Mouse (Mus musculus) thymus, adult 2 months (tissue): Measurements from ENCODE around the gene Trim41.

Experiments used
- CTCF ChIP-seq: fragments of 200-500 bp; IDR thresholded peaks from 2 replicates; pipeline ENCODE4 v1.5.1; 2012; ENCODE audit warnings: mild to moderate bottlenecking, control low read depth, low read length, moderate library complexity, borderline replicate concordance; ENCODE audit not compliant: control insufficient read depth, poor library complexity, insufficient read depth; ENCODE audit errors: extremely low read depth
- POLR2A ChIP-seq: fragments of 200-500 bp; IDR thresholded peaks from 2 replicates; pipeline ENCODE4 v1.6.1; 2012; ENCODE audit warnings: mild to moderate bottlenecking, low read length, control low read depth, moderate library complexity; ENCODE audit not compliant: control insufficient read depth, poor library complexity, insufficient read depth; ENCODE audit errors: extremely low read depth

- TF ChIP-seq CTCF (no peak), POLR2A (no peak)
Observed at GRCm38 (mm10) chr11:48862784-48863319, 45.7 kb upstream of the Trim41 start.
